Mouse (Mus musculus): ENCODE measurements around the gene 1810030O07Rik.

GRCm38 (mm10) chrX:12645531-12646304 is 27.8 kb downstream of the 1810030O07Rik start:
- TF ChIP-seq CTCF (IDR thresholded peaks at IDR 0.05; ENCODE audit: low read depth) (no peak), EP300 (IDR thresholded peaks at IDR 0.05; ENCODE audit: low read depth) (no peak)
